Mouse (Mus musculus) megakaryocyte, embryonic 14.5 days (primary cell): ENCODE results near the gene Txlnb. TPM values are rescaled to one million over a fixed set of nuclear protein-coding genes. Genes with fewer than 3 reads are reported as not detected.
A peak's percentile ranks its signal among the peaks of the same experiment; 100 is the strongest.
"Not testable (repeated sequence)": the region's sequence is repeated elsewhere in the genome, so short reads cannot be mapped to it uniquely, and the experiment has no call there.

Experiments used
- H3K27me3 ChIP-seq: replicated peaks from 2 replicates; pipeline ENCODE3; 2012; ENCODE audit warnings: inconsistent platforms
- H3K36me3 ChIP-seq: replicated peaks from 2 replicates; pipeline ENCODE3; 2012; ENCODE audit warnings: low read length, inconsistent platforms, mixed read lengths
- H3K4me1 ChIP-seq: 2 replicates; pipeline ENCODE4 v1.6.1; 2012; ENCODE audit warnings: inconsistent platforms
- H3K4me3 ChIP-seq: replicated peaks from 2 replicates; pipeline ENCODE3; 2012; ENCODE audit warnings: moderate library complexity, mild to moderate bottlenecking, inconsistent platforms
- H3K9me3 ChIP-seq: 2 replicates; pipeline ENCODE4 v1.6.1; 2012; ENCODE audit warnings: inconsistent platforms
- FLI1 ChIP-seq: IDR thresholded peaks from 2 replicates; pipeline ENCODE4 v1.6.1; 2012; ENCODE audit warnings: low read length, inconsistent platforms, mixed read lengths
- GATA1 ChIP-seq: IDR thresholded peaks from 3 replicates; pipeline ENCODE4 v1.6.1; 2012; ENCODE audit warnings: mixed read lengths, low read length, inconsistent platforms, borderline replicate concordance
- polyA plus RNA-seq: library from polyadenylated mRNA; stranded (reverse); fragments of >175 nt; gene quantifications from 2 replicates; pipeline ENCODE4 v1.2.3, GENCODE M21; 2012; ENCODE audit warnings: low replicate concordance; ENCODE audit not compliant: insufficient read depth

Txlnb gene
- polyA plus RNA-seq, 1 experiment = 0.20 TPM

GRCm38 (mm10) chr10:17786771-17787170 lies 9.3 kb upstream of the Txlnb start:
- no peaks in the 10 kb centered on the region for H3K4me1 ChIP-seq
- no peaks in the 10 kb centered on the region for H3K9me3 ChIP-seq
- no peaks in the 10 kb centered on the region for H3K36me3 ChIP-seq
- H3K27me3 ChIP-seq = no peaks in the 10 kb centered on the region
- no peak for TF ChIP-seq FLI1
- TF ChIP-seq GATA1 = no peak
- no peak overlapping the region for H3K4me3 ChIP-seq

DNA sequence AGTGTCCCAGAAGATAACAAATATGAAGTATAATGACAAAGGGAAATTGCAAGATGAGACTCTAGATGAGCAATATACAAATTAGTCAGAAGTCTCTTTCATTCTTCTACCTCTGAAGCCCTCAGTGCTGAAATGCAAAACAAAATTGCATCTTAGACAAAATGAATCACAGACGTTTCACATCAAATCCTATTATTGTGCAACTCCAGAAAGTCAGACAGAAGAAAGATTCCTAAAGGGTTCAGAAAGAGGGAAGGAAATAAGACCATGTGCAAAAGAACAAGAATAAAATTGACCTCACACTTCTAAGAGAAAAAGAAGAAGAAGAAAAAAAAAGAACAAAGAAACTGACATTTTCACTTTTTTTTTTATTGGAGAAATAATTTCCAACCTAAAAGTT lies 8.1 kb upstream of the Txlnb start:
- Histone ChIP-seq H3K27me3 (no peaks in the 10 kb centered on the region), H3K4me1 (no peaks in the 10 kb centered on the region), H3K9me3 (no peaks in the 10 kb centered on the region), H3K4me3 (no peak overlapping the region), H3K36me3 (no peaks in the 10 kb centered on the region)
- TF ChIP-seq GATA1 (no peak), FLI1 (no peak)

DNA sequence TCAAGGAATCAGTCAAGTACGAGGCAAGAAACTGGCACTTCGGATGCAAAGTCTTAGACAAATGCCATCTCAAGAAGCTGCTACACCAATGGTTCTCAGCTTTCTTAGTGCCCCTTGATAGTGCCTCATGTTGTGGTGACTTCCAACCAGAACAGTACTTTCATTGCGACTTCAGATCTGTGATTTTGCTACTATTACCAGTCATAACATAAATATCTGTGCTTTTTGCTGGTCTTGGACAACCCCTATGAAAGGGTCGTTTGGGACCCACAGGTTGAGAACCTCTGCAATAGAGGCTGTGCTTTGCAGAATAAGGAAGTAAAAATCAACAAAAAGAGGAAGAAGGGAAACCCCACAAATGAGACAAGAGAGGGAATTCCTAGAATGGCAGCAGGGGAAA lies 7.7 kb upstream of the Txlnb start:
- TF ChIP-seq GATA1 (no peak), FLI1 (no peak)
- H3K4me1 ChIP-seq = no peaks in the 10 kb centered on the region
- H3K4me3 ChIP-seq = no peak overlapping the region
- no peaks in the 10 kb centered on the region for H3K27me3 ChIP-seq
- no peaks in the 10 kb centered on the region for H3K36me3 ChIP-seq
- no peaks in the 10 kb centered on the region for H3K9me3 ChIP-seq

- H3K9me3 ChIP-seq = no peaks in the 10 kb centered on the region
- H3K27me3 ChIP-seq = no peaks in the 10 kb centered on the region
- H3K4me3 ChIP-seq = no peak overlapping the region
- H3K36me3 ChIP-seq = no peaks in the 10 kb centered on the region
- peaks cover 24% of the 10 kb centered on the region for H3K4me1 ChIP-seq
- TF ChIP-seq FLI1 (no peak), GATA1 (no peak)
Observed at GRCm38 (mm10) chr10:17793926-17794325, 2.1 kb upstream of the Txlnb start.

GRCm38 (mm10) chr10:17794443-17794842 lies 1.6 kb upstream of the Txlnb start:
- TF ChIP-seq FLI1 = no peak
- no peak for TF ChIP-seq GATA1
- Histone ChIP-seq H3K9me3 (no peaks in the 10 kb centered on the region), H3K36me3 (no peaks in the 10 kb centered on the region), H3K4me3 (no peak overlapping the region), H3K4me1 (peaks cover 24% of the 10 kb centered on the region), H3K27me3 (no peaks in the 10 kb centered on the region)

DNA sequence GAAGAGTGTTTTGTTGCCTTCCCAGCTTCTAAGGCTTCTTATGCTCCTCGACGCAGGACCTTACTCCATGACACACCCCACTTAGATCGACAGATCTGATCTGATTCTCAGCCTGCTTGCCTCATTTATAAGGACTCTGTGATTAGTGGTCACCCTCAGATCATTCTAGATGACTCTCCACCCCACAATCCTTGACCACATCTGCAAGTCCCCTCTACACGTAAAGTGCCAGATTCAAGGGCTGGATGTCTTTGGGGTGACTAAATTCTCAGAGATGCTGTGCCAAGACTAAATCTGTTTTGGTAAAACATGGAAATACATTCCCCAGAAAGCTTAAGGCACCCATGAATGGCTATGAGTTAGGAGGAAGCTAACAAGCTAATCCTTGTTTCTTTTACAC lies 799 bp upstream of the Txlnb start:
- Histone ChIP-seq H3K9me3 (no peaks in the 10 kb centered on the region), H3K27me3 (no peaks in the 10 kb centered on the region), H3K36me3 (no peaks in the 10 kb centered on the region), H3K4me3 (no peak overlapping the region), H3K4me1 (peaks cover 24% of the 10 kb centered on the region)
- TF ChIP-seq FLI1 (no peak), GATA1 (no peak)

DNA sequence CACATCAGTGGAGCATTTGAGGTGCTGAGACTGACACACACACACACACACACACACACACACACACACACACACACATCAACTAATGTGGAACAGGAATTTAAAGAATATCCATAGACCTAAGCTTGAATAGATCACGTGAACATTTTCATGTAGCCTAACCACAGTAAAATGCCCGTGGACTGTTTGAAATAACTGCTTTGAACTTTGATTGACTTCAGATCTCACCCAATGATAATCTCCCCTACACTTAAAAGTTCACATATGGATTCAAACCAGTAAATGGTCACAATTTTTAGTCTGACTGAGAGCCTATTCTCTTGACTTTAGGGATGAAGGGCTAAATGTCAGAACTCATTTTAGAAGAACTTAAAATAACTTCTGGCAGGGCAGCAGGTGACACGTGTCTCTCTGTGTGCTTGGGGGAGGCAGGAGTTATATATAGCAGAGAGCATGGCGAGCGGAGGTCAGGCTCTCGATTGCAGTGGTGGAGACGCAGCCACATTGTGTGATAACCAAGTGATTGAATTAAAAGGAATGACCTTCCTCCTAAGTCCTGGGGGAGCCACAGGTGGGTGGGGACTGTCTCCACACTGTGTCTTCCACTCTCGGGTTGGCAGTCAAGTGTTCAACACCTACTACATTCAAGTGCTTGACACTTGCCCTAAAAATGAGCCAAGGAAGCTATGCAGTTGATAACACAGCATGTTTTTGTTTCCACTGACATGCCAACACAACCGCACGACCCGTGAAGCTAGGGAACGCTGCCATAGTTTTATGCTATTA lies 1.0 kb downstream of the Txlnb start:
- no peak for TF ChIP-seq GATA1
- TF ChIP-seq FLI1 = no peak
- peaks cover 27% of the 10 kb centered on the region for H3K4me1 ChIP-seq
- H3K9me3 ChIP-seq = no peaks in the 10 kb centered on the region

GRCm38 (mm10) chr10:17797681-17798080 lies 1.7 kb downstream of the Txlnb start:
- Histone ChIP-seq H3K4me1 (peaks cover 27% of the 10 kb centered on the region), H3K27me3 (no peaks in the 10 kb centered on the region), H3K36me3 (no peaks in the 10 kb centered on the region), H3K4me3 (no peak overlapping the region), H3K9me3 (no peaks in the 10 kb centered on the region)
- TF ChIP-seq GATA1 (no peak), FLI1 (no peak)

More for the DNA sequence above, 1.0 kb downstream of the Txlnb start:
- Histone ChIP-seq H3K36me3 (no peaks in the 10 kb centered on the region), H3K27me3 (no peaks in the 10 kb centered on the region), H3K4me3 (peak overlapping the region; percentile 88)

GRCm38 (mm10) chr10:17801788-17802187 lies 5.8 kb downstream of the Txlnb start:
- H3K36me3 ChIP-seq = no peaks in the 10 kb centered on the region
- no peaks in the 10 kb centered on the region for H3K27me3 ChIP-seq
- no peaks in the 10 kb centered on the region for H3K9me3 ChIP-seq
- peaks cover 13% of the 10 kb centered on the region for H3K4me1 ChIP-seq
- no peak overlapping the region for H3K4me3 ChIP-seq
- no peak for TF ChIP-seq FLI1
- no peak for TF ChIP-seq GATA1

DNA sequence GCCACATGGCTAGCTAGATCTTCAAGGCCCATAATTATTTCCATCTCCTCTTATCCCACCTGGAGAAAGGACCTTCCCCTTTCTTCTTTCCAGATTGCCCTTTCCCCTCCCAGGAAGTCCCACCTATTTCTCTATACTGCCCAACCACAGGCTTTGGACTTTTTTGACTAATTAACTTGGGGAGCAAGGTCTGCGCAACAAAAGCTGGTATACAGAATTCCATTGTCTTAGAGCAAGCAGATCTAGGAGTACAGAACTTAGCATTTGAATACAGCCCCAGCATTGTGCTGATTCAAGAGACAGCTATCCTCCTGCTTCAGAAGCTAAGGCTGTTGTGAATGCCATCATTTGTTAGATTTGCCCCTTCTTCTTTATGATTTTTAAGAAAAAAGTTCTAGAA lies 12.5 kb downstream of the Txlnb start:
- TF ChIP-seq FLI1 (no peak), GATA1 (no peak)
- Histone ChIP-seq H3K4me1 (no peaks in the 10 kb centered on the region), H3K9me3 (no peaks in the 10 kb centered on the region), H3K36me3 (no peaks in the 10 kb centered on the region), H3K4me3 (no peak overlapping the region), H3K27me3 (no peaks in the 10 kb centered on the region)

DNA sequence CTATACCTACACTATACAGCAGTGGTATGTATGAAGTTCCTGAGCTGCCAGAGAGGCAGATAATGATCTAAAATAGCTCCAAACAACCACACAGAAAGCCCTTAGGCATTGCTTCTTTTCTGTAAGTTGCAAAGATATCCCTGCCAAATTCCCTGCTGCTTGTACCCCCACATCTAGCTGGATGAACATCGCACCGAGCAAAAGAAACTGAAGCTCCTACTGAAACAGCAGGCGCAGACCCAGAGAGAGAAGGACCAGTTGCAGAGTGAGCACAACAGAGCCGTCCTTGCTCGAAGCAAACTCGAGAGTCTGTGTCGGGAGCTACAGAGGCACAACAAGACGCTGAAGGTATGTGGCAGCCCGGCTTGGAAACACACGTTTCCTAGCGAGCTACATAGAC lies 19.0 kb downstream of the Txlnb start:
- TF ChIP-seq FLI1 (no peak), GATA1 (no peak)
- Histone ChIP-seq H3K9me3 (no peaks in the 10 kb centered on the region), H3K36me3 (no peaks in the 10 kb centered on the region), H3K27me3 (no peaks in the 10 kb centered on the region), H3K4me1 (no peaks in the 10 kb centered on the region), H3K4me3 (no peak overlapping the region)

GRCm38 (mm10) chr10:17820422-17820821 lies 24.4 kb downstream of the Txlnb start:
- not testable (repeated sequence) for H3K36me3 ChIP-seq, H3K4me1 ChIP-seq, H3K9me3 ChIP-seq, H3K27me3 ChIP-seq, H3K4me3 ChIP-seq
